Mouse (Mus musculus): ENCODE data around the gene Mfsd9. TPM values are rescaled to one million over a fixed set of nuclear protein-coding genes. Genes with fewer than 3 reads are reported as not detected.

The Mfsd9 gene
- total and polyA plus RNA-seq, 3 experiments = 0.54 to 3.3 (median 1.7) TPM

DNA sequence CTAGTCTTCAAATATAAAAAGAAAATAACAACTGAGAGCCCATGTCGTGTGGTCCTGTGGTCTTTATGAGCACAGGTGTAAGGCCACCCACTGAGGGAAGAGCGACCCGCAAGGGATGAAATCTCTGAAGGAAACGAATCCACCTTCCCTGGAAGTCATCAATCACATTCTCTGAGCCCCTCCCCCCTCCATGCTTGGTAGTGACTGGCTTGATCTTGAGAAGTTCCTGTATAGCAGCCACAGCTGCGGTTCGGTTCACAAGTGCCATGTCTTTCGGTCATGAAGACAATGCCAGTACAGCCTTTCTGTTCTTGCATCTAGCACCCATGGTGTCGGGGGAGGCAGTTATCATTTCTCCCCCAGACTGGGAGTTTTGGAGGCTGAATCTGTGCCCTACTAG lies 52.8 kb downstream of the Mfsd9 start:
- H3K9me3 ChIP-seq (replicated peaks) = no peaks in the 10 kb centered on the region
- no peak for DNase-seq (ENCODE audit: low spot score)
- TF ChIP-seq POLR2AphosphoS5 (IDR thresholded peaks at IDR 0.05; ENCODE audit: insufficient replicate concordance, low read depth, low read length) (no peak), GATA2 (IDR thresholded peaks at IDR 0.05; ENCODE audit: borderline replicate concordance, low read depth, low read length) (no peak), TAL1 (conservative IDR thresholded peaks at IDR 0.05; ENCODE audit: low read depth, low read length) (no peak), CTCF (IDR thresholded peaks at IDR 0.05; ENCODE audit: low read depth, low read length) (no peak), GATA1 (IDR thresholded peaks at IDR 0.05; ENCODE audit: borderline replicate concordance, low read length) (no peak)
- ATAC-seq (ENCODE audit: extremely low read depth, insufficient number of reproducible peaks, low FRiP score, poor library complexity, severe bottlenecking) = no peak
- H3K4me3 ChIP-seq (ENCODE audit: low read depth, low read length) = no peak overlapping the region
- no peaks in the 10 kb centered on the region for H3K4me1 ChIP-seq (ENCODE audit: insufficient read depth, low read depth, low read length)
- no peaks in the 10 kb centered on the region for H3K36me3 ChIP-seq (replicated peaks)
- peaks cover 2% of the 10 kb centered on the region; the same call in 1 of the 2 replicates for H3K27me3 ChIP-seq (ENCODE audit: insufficient read depth, low read length)

DNA sequence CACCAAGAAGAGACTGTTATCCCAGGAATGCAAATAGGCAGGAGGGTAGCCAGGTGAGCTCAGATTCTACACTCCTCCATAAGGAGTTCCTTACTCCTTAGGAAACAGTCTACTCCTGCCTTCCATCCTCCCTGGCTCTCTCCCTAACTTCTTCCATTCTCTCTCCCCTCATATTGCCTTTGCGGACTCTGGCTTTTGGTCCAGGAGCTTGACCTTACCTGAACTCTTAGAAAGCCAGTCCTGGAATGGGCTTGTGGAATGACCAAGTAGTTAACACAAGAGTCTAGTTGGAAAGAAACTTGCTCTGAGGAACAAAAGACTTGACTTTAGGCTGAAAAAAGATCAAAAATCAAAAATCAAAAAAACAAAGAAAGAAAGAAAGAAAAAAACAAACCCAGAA lies 61.9 kb downstream of the Mfsd9 start:
- ATAC-seq (ENCODE audit: extremely low read depth, insufficient number of reproducible peaks, low FRiP score, poor library complexity, severe bottlenecking) (no peak), DNase-seq (ENCODE audit: low spot score) (no peak)
- no peaks in the 10 kb centered on the region for H3K4me1 ChIP-seq (ENCODE audit: insufficient read depth, low read depth, low read length)
- no peaks in the 10 kb centered on the region for H3K27me3 ChIP-seq (ENCODE audit: insufficient read depth, low read length)
- TF ChIP-seq CTCF (IDR thresholded peaks at IDR 0.05; ENCODE audit: low read depth, low read length) (no peak), TAL1 (conservative IDR thresholded peaks at IDR 0.05; ENCODE audit: low read depth, low read length) (no peak), GATA1 (IDR thresholded peaks at IDR 0.05; ENCODE audit: borderline replicate concordance, low read length) (no peak), POLR2AphosphoS5 (IDR thresholded peaks at IDR 0.05; ENCODE audit: insufficient replicate concordance, low read depth, low read length) (no peak), GATA2 (IDR thresholded peaks at IDR 0.05; ENCODE audit: borderline replicate concordance, low read depth, low read length) (no peak)
- no peaks in the 10 kb centered on the region for H3K9me3 ChIP-seq (replicated peaks)
- no peak overlapping the region for H3K4me3 ChIP-seq (ENCODE audit: low read depth, low read length)
- no peaks in the 10 kb centered on the region for H3K36me3 ChIP-seq (replicated peaks)

DNA sequence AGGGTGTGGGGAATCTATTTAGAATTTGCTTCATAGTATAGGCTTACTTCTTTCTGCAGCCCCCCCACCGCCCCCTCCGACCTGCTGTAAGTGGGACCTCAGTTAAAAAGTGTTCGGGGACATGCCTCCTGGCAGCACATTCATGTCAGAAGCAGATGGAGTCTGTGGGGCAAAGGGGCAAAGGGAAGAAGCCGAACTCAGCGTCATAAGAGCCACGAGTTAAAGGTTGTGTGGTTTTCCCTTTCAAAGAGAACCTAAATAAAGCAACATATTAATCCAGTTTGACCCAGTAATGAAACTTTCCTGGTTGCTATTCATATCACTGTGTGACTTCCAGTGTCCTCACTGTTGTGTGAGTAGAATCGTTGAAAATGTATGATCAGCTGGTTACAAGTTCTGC lies 63.1 kb downstream of the Mfsd9 start:
- Histone ChIP-seq H3K4me1 (ENCODE audit: insufficient read depth, low read depth, low read length) (no peaks in the 10 kb centered on the region), H3K9me3 (replicated peaks) (no peaks in the 10 kb centered on the region), H3K36me3 (replicated peaks) (no peaks in the 10 kb centered on the region), H3K27me3 (ENCODE audit: insufficient read depth, low read length) (no peaks in the 10 kb centered on the region), H3K4me3 (ENCODE audit: low read depth, low read length) (no peak overlapping the region)
- no peak for TF ChIP-seq CTCF (IDR thresholded peaks at IDR 0.05; ENCODE audit: low read depth, low read length)
- no peak for TF ChIP-seq GATA2 (IDR thresholded peaks at IDR 0.05; ENCODE audit: borderline replicate concordance, low read depth, low read length)
- TF ChIP-seq POLR2AphosphoS5 (IDR thresholded peaks at IDR 0.05; ENCODE audit: insufficient replicate concordance, low read depth, low read length) = no peak
- no peak for TF ChIP-seq TAL1 (conservative IDR thresholded peaks at IDR 0.05; ENCODE audit: low read depth, low read length)
- no peak for TF ChIP-seq GATA1 (IDR thresholded peaks at IDR 0.05; ENCODE audit: borderline replicate concordance, low read length)
- DNase-seq (ENCODE audit: low spot score) = no peak
- no peak for ATAC-seq (ENCODE audit: extremely low read depth, insufficient number of reproducible peaks, low FRiP score, poor library complexity, severe bottlenecking)

DNA sequence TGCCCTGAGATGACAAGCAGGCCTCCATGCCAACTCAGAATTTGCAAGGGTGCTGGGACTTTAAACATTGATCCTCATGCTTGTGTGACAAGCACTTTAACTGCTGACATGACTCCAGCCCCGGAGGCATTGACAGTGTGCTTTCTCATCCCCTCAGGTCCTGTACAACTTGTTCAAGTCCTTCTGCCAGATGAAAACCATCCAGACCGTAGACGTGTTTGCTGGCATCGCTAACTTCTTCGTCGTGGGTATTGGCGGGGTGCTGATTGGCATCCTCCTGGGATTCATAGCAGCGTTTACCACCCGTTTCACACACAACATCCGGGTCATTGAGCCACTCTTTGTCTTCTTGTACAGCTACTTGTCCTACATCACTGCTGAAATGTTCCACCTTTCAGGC lies 64.4 kb downstream of the Mfsd9 start:
- TF ChIP-seq GATA1 (IDR thresholded peaks at IDR 0.05; ENCODE audit: borderline replicate concordance, low read length) (no peak), CTCF (IDR thresholded peaks at IDR 0.05; ENCODE audit: low read depth, low read length) (no peak), GATA2 (IDR thresholded peaks at IDR 0.05; ENCODE audit: borderline replicate concordance, low read depth, low read length) (no peak), POLR2AphosphoS5 (IDR thresholded peaks at IDR 0.05; ENCODE audit: insufficient replicate concordance, low read depth, low read length) (no peak), TAL1 (conservative IDR thresholded peaks at IDR 0.05; ENCODE audit: low read depth, low read length) (no peak)
- DNase-seq (ENCODE audit: low spot score) (no peak), ATAC-seq (ENCODE audit: extremely low read depth, insufficient number of reproducible peaks, low FRiP score, poor library complexity, severe bottlenecking) (no peak)
- Histone ChIP-seq H3K27me3 (ENCODE audit: insufficient read depth, low read length) (no peaks in the 10 kb centered on the region), H3K4me1 (ENCODE audit: insufficient read depth, low read depth, low read length) (no peaks in the 10 kb centered on the region), H3K36me3 (replicated peaks) (no peaks in the 10 kb centered on the region), H3K9me3 (replicated peaks) (no peaks in the 10 kb centered on the region), H3K4me3 (ENCODE audit: low read depth, low read length) (no peak overlapping the region)

Other genes starting within 250 kb of the Mfsd9 start
- not detected in 2 replicates for gene Slc9a4, start 210.6 kb downstream of the Mfsd9 start, total RNA-seq (2014; fragmentation: Nextera tagmentation)
- 0.17 TPM in 1 of 2 replicates, not detected in the other for gene Slc9a4, start 210.6 kb downstream of the Mfsd9 start, total RNA-seq (2017)
- gene Slc9a4, start 210.6 kb downstream of the Mfsd9 start, polyA plus RNA-seq (2012) = not detected in 2 replicates
- not detected in 2 replicates for gene Slc9a2, start 110.1 kb downstream of the Mfsd9 start, total RNA-seq (2014; fragmentation: Nextera tagmentation)
- gene Slc9a2, start 110.1 kb downstream of the Mfsd9 start, total RNA-seq (2017) = 0.17 and 0.27 TPM in 2 replicates
- not detected in 2 replicates for gene Slc9a2, start 110.1 kb downstream of the Mfsd9 start, polyA plus RNA-seq (2012)
- gene Tmem182, start 14.9 kb upstream of the Mfsd9 start, total RNA-seq (2014; fragmentation: Nextera tagmentation) = not detected in 2 replicates
- 0.06 and 0.11 TPM in 2 replicates for gene Tmem182, start 14.9 kb upstream of the Mfsd9 start, total RNA-seq (2017)
- not detected in 2 replicates for gene Tmem182, start 14.9 kb upstream of the Mfsd9 start, polyA plus RNA-seq (2012)